Mouse (Mus musculus) spleen, postnatal 4 days (tissue): ENCODE results near the gene Zcchc4.

Experiments used
- DNase-seq, 2 experiments: peaks; one replicate each; pipeline ENCODE4 v3.0.0; 2022; ENCODE audit warnings: low spot score in 2 of 2

Zcchc4 gene

GRCm38 (mm10) chr5:52794109-52794508, 18.9 kb downstream of the Zcchc4 start:
- no peak for DNase-seq

- DNase-seq: no peak
Measured at GRCm38 (mm10) chr5:52799274-52799985, 24.2 kb downstream of the Zcchc4 start.

DNA sequence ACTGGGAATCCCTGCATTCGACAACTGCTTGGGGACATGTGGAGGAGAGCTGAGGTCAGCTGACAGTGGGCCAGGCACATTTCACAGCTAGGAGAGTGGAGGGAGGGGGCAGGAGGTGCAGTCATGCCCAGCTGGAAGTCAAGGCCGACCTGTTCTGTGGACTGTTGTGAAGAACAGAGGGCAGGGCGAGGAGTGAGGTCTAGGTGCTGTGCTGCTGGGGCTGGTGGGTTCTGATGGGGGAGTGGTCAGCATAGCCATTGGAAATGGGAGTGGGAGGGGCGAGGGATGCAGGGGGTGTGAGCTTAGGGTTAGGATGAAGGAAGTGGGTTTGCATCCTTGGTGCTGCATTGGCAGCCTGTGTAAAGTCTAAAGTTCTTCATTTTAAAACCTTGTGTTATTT, 30.6 kb downstream of the Zcchc4 start:
- no peak for DNase-seq

DNA sequence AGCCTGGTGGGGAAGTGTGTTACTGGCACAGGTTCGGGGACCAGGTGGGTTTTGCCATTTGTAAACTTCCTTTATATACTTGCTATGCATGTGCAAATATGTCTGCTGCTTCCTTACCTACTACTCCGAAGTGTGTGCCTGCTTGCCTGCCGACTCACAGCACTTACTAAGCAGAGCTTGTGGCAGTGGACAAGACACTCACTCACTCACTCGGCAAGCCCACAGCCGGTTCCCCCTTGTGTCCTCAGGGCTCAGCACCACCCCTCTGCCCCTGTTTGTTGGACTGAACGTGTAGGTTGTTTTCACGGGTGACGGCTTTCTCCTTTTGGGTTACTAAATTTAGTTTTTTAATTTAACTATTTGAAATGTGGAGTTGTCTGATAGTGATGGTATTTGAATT, 31.1 kb downstream of the Zcchc4 start:
- DNase-seq: no peak

DNA sequence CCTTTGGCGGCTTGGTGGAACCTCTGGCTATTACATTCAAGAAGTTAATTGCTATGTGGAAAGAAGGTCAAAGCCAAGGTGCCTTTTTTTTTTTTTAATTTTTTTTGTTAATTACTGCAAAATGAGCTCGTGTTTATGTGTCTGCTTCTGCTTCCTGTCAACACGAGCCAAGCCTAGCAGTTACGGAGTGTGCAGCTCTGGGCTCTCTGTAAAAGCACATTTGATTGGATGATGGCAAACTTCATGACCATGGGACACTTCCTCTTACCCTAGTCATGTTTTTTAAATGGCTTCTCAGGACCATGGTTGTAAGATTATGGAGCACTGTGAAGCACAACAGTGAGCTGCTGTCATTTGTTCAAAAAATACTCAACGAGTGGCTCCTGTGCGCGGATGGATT, 31.8 kb downstream of the Zcchc4 start:
- DNase-seq: no peak

DNA sequence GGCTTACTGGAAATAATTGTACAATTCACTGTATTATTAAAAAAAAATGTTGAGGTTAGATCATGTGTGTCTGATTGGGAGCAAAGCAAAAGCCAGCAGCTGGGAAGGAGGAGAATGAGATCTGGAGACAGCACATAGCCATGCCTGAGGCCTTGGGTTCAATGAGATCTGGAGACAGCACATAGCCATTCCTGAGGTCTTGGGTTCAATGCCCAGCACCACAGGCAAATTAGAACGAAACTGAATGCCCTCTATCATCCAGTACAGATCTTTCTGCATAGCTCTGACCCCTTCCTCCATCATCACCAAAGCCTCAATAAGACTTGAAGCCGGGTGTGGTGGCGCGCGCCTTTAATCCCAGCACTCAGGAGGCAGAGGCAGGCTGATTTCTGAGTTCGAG, 35.2 kb downstream of the Zcchc4 start:
- DNase-seq: no peak

DNA sequence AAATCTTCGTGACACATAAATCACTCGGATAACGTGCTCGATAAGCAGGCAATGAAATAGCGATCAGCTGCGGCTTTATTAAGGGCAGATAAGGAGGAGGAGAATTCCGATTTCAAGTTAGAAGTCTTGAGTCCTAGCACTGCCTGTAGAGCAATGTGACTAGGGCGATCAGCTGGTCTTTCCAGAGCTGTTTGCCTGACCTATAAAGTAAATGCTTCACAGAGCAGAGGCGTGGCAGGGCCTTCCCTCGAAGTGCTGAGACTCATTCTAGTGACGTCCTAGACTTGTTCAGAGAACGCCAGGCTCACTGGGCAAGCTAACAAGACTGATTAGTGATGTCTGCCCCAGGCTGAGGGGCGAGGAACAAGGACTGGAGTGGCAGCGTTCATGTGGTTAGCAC, 35.8 kb downstream of the Zcchc4 start:
- no peak for DNase-seq

GRCm38 (mm10) chr5:52812456-52812855, 37.2 kb downstream of the Zcchc4 start:
- DNase-seq: no peak

DNA sequence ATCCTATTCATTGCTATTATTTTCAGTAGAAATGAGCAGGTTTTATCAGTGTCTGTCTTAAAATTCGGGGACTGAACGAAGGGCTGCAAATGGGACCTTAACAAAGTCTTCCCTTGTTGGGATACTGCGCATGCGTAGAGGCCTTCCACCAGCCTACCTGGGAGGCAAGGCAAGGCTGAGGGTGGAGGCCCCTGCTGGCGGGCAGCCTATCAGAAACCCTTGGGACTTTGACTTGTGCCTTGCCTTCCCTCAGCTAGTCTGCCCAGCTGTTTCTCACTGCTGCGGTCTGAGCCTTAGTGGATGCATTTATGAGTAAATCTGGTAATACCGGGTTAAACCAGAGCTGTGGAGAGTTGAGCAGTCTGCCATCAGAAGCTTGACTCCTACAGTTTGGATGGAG, 38.1 kb downstream of the Zcchc4 start:
- no peak for DNase-seq

DNA sequence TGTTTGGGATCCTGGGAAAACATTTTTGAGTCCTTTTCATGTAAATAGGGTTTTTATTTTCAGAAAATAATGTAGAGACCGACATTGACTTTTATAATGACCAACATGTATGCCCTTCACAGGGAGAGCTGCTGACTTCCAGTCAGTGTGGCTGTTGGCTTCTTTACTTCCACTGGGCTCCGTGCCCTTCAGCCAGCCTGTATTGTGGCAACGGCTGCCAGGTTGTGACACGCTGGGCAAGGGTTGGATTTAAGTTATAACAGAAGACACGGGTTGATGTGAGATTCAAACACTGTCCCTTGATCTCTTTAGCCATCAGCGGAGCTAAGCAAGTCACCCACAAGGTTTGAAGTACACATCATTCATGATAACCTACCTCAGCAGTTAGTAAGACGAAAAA, 43.5 kb downstream of the Zcchc4 start:
- no peak for DNase-seq

GRCm38 (mm10) chr5:52821691-52822090, 46.5 kb downstream of the Zcchc4 start:
- peak in 1 of 2 experiments; percentile 23 for DNase-seq

- DNase-seq: no peak
Measured at GRCm38 (mm10) chr5:52827923-52828322, 52.7 kb downstream of the Zcchc4 start.

GRCm38 (mm10) chr5:52833005-52833404, 57.8 kb downstream of the Zcchc4 start:
- DNase-seq: peak in 1 of 2 experiments; percentile 54

- DNase-seq: peak; percentile 100
Measured at GRCm38 (mm10) chr5:52833761-52834274, 58.6 kb downstream of the Zcchc4 start, which contains the start of gene Anapc4. Anapc4 (plus strand) TSS chr5:52834012.

DNA sequence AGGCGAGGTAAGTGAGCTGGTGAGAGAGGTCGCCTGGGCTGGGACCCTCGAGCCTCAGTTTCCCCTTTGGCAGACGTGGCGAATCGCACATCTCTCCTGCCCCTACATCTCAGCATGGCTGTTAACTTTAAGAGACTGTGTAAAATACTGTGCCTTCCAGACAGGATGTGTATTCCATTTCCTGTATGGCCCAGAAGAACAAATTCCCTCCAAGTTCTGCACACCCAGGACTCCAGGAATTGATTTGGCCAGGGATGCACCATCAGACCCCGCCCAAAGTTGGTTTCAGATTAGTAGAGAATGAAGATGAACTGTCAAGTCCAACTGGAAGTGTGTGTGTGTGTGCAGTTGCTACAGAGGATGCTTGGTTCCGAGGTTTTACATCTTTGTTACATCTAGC, 59.2 kb downstream of the Zcchc4 start:
- no peak for DNase-seq

DNA sequence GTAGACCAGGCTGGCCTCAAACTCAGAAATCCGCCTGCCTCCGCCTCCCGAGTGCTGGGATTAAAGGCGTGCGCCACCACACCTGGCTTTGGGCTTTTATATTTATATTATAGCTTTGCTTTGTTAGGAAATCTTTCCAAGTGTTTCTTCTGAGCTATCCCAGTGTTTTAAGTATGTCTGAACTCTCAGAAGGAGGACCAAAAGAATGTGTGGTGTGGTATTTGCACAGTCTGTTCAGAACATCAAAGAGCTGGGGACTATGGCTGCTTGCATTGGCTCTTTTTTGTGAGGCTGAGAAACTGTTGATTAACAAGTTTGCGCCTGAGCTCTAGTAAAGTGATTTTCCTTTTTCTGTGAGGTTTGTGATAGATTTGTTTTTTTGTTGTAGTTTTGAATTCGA, 69.1 kb downstream of the Zcchc4 start:
- DNase-seq: no peak

DNA sequence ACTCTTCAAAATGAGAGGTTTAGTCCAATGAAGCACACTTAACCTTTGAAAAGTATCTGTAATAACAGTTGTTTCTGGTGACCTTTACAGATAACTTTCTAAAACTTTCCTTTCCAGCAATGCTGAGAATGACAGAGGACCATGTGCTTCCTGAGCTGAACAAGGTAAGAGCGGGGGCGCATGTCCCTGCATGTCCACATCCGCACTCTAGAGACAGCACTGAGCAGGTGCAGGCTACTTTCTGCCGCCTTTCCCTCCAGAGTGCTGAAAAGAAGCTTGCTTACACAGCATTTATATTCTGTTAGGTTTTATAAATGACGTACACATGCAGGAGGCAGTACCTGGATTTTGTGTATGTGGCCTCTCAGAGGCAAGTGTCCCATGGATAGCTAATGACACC, 80.5 kb downstream of the Zcchc4 start:
- DNase-seq: no peak

DNA sequence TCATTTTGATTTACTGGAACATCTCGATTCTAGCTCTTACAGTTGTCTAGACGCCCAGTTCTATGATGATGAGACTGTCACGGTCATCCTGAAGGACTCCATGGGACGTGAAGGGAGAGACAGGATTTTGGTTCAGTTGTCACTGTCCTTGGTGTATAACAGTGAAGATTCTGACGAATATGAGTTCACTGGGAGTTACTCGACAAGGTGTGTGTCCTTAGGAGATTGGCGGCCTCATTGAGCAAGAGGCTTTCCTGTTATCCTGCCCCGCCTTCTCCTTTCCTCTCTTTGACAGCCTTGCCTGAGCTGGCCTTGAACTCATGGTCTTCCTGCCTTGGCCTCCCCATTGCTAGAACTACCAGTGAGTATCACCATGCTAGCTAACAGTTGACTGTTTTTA, 89.2 kb downstream of the Zcchc4 start:
- no peak for DNase-seq

DNA sequence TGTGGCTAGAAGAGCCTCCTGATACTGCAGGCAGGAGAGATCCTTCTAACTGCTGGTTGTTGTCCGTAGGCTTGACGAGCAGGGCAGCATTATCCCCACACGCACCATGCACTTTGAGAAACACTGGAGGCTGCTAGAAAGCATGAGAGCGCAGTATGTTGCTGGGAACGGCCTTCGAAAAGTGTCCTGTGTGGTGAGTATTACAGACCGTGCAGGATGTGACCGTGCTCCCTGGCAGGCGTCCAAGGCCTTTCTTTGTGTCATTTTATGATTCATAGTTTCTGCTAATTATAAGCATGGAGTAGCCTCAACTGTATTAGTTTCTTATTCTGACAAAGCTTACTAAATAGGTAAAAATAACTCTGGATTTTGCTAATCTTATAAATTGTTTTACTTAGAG, 90.6 kb downstream of the Zcchc4 start:
- DNase-seq: peak in 1 of 2 experiments; percentile 21

DNA sequence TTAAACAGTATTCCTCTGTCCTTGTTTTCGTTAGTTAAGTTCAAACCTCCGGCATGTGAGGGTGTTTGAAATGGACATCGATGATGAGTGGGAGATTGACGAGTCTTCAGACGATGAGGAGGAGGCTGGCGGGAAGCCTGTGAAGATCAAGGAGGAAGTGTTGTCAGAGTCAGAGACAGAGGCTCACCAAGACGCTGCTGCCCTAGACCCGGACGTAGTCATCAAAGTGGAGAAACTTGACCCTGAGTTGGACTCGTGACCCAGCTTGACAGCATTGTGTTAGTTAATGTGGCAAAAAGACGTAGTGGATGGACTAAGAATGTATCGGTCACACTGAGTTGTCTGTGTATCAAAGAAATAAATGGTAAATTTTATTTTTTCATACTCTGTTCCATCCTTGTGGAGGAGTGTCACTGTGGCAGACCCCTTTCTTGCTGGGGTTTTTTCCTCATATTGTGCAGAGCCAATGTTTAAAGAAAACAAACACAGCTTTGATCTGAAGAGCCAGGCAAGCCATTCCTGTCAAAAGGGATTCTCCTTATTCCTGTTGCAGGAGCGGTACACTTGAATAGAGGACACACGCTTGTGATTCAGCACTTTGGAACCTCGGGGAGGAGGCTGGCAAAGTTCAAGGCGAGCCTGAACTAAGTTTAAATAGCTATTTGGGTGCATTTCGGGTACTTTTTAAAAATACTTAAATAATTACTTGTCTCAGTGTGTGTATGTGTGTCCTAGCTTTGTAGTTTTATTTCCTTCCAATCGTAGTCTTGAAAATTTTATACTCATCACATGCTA, 91.3 kb downstream of the Zcchc4 start:
- no peak for DNase-seq

- DNase-seq: no peak
Measured at GRCm38 (mm10) chr5:52868918-52869703, 93.9 kb downstream of the Zcchc4 start.

GRCm38 (mm10) chr5:52871461-52871860, 96.3 kb downstream of the Zcchc4 start:
- DNase-seq: no peak
